Mouse (Mus musculus) forebrain, embryonic 10.5 days (tissue): ENCODE data around the gene Rgma. TPM values are rescaled to one million over a fixed set of nuclear protein-coding genes. Genes with fewer than 3 reads are reported as not detected.
A peak's percentile ranks its signal among the peaks of the same experiment; 100 is the strongest.

Experiments
- DNase-seq: peaks from one replicate; pipeline ENCODE4 v3.0.0-alpha.2; 2017; ENCODE audit warnings: low spot score; ENCODE audit errors: extremely low spot score
- H3K27ac ChIP-seq: fragments of 300-500 bp; sonication (generic); 2 replicates; pipeline ENCODE4 v1.5.1; 2016; ENCODE audit warnings: mild to moderate bottlenecking
- H3K27me3 ChIP-seq: fragments of 300-500 bp; sonication (generic); 2 replicates; pipeline ENCODE4 v1.6.1; 2016; ENCODE audit warnings: mild to moderate bottlenecking; ENCODE audit not compliant: poor library complexity, severe bottlenecking
- H3K36me3 ChIP-seq: fragments of 300-500 bp; sonication (generic); replicated peaks from 2 replicates; pipeline ENCODE4 v1.6.1; 2016; ENCODE audit warnings: mild to moderate bottlenecking, moderate library complexity
- H3K4me1 ChIP-seq: fragments of 300-500 bp; sonication (generic); 2 replicates; pipeline ENCODE4 v1.6.1; 2016
- H3K4me3 ChIP-seq: fragments of 300-500 bp; sonication (generic); 2 replicates; pipeline ENCODE4 v1.5.1; 2016; ENCODE audit warnings: mild to moderate bottlenecking, moderate library complexity
- H3K9me3 ChIP-seq: fragments of 300-500 bp; sonication (generic); 2 replicates; pipeline ENCODE4 v1.6.1; 2016; ENCODE audit warnings: mild to moderate bottlenecking, moderate library complexity
- WGBS: fragments of 180-500 bp; shearing (Covaris S2); methylation state at CpG from one replicate; pipeline ENCODE4 v1.1.7; 2016; 5-methylcytosine and 5-hydroxymethylcytosine counted together
- polyA plus RNA-seq: library from polyadenylated mRNA; unstranded; fragments of >200 nt; fragmentation: Nextera tagmentation; extraction: Ambion mirVana; gene quantifications from 2 replicates; pipeline ENCODE4 v1.2.1, GENCODE M21; 2016

Rgma gene
- polyA plus RNA-seq: 26.2 and 26.8 TPM in 2 replicates

DNA sequence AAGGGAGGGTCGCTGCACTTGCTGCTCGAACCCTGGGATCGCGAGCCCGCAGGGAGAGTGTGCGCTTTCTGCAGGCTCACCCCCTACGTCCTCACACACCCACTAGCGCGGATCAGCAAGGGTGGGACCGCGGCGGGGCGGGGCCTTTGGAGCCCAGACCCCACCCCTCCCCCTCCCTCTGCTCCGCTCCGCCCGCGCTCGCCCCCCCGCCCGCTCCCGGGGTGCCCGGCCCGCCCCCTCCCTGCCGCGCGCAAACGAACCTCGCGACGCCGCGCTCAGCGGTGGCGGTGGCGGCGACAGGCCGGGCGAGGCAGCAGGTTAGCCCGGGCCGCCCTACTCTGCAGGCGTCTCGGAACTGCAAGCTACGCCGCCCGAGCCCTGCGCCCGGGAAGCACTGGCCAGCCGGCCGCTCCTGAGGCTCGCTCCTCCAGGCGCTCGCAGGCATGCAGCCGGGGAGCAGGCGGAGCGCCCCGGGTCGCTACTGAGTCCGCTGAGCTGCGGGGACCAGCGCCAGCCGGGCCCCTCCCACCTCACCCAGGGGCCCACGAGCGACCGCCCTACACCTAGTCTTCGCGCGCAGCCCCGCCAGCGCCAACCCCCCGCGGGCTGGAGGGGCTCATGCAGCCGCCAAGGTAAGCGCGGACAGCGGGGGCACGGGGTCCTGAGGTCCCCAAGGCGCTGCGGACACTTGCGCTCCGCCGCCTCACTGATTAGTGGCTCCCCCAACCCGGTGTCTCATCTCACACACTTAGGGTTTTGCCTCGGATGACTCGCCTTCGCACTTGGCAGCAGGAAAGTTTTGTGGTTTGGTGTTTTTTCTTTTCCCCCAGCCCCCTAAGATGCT, at the start of gene Rgma:
Rgma (plus strand) TSS at position 253 of the 844 bp plus-strand sequence.
- Histone ChIP-seq H3K27ac (peak within 1 kb of the TSS; percentile 97), H3K4me1 (peaks cover 82% of the 10 kb centered on the region), H3K4me3 (peak within 1 kb of the TSS; percentile 92), H3K27me3 (peaks cover 65% of the 10 kb centered on the region), H3K36me3 (peaks cover 9% of the 10 kb centered on the region; the same call in 1 of the 2 replicates), H3K9me3 (no peaks in the 10 kb centered on the region)
- DNase-seq: peak; percentile 75
- WGBS: under 1% methylated on average over 79 of the region's 85 CpGs

DNA sequence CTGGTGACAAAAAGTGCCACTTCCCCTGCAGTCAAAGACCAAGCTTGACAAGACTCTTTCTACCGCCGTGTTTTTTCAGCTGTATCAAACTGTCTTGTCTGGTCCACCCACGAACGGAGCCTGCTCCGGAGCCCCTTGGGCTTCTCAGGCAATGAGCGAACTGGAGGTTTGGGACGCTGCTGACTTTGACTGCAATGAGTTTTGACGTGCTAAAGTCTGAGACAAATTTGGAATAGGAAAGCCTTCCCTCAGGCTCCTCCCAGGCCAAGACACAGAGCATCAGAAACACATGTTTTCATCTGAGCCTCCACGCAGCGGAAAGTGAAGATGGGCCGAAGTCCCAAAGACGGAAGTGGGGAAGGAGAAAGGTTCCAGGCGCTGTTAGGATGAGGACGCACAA, 49.1 kb upstream of the Rgma start:
- Histone ChIP-seq H3K4me1 (peaks cover 30% of the 10 kb centered on the region), H3K4me3 (no peak overlapping the region), H3K9me3 (peaks cover 16% of the 10 kb centered on the region), H3K27me3 (no peaks in the 10 kb centered on the region), H3K27ac (no peak overlapping the region), H3K36me3 (no peaks in the 10 kb centered on the region)
- DNase-seq: no peak
- 78% methylated on average over 14 of the region's 14 CpGs for WGBS

DNA sequence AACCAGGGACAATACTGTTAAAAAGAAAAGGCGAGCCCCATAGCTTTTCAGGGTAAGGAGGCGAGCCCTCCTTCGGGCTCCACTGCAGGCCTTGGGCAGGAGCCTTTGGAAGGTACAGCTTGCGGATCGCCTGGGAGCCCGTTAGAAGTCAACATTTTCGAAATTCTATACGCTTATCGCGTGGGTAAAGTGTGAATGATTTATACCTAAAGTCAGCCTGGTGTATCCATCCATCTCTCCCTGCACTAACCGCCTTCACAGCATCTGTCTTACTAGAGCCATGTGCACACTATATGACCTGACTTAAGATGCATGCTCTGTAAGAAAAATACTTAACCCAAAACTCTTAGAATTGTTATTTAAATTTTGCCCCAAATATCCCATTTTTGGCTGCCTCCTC, 48.6 kb upstream of the Rgma start:
- no peak for DNase-seq
- no peaks in the 10 kb centered on the region for H3K36me3 ChIP-seq
- H3K4me3 ChIP-seq: no peak overlapping the region
- peaks cover 16% of the 10 kb centered on the region for H3K9me3 ChIP-seq
- 91% methylated on average over 11 of the region's 11 CpGs for WGBS
- no peaks in the 10 kb centered on the region for H3K27me3 ChIP-seq
- H3K27ac ChIP-seq: no peak overlapping the region
- peaks cover 34% of the 10 kb centered on the region for H3K4me1 ChIP-seq

DNA sequence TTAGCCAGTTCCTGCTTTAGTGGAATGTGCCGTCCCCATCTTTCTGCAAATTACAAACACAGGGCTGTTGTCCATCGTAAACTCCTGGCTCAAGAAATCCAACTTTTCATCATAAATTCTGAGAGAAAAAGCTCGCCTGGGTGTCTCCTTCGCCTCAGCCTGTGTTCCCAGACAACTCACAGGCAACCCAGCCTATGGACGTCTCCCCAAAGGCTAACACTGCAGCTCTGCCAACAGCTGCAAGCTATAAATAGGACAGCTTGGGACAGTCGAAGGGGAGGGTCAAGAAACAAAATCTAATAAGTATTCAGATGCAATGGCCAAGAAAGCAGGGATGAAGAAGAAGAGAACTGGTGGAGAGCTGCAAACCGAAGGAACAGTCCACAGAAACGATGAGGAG, 48.1 kb upstream of the Rgma start:
- WGBS: 86% methylated on average over 8 of the region's 8 CpGs
- Histone ChIP-seq H3K27ac (no peak overlapping the region), H3K4me3 (no peak overlapping the region), H3K4me1 (peaks cover 39% of the 10 kb centered on the region), H3K36me3 (no peaks in the 10 kb centered on the region), H3K27me3 (no peaks in the 10 kb centered on the region), H3K9me3 (peaks cover 16% of the 10 kb centered on the region)
- no peak for DNase-seq

DNA sequence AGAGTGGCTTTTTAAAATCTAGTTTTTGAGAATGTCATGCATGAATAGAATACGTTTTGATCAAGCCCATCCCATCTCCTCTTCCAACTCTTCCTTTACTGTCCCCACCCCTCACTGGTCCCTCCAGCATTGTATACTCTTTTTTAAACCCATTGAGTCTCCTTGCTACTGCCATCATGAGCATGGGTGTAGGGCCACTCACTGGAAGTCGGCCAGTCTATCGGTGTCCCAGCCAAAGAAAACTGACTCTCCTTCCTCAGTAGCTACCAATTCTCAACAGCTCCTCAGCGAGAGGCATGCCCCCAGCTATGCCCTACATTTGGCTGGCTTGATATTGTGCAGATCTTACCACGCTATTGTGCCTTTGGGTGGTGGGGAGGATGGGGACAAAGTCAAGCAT, 47.7 kb upstream of the Rgma start:
- H3K36me3 ChIP-seq: no peaks in the 10 kb centered on the region
- DNase-seq: no peak
- no peaks in the 10 kb centered on the region for H3K27me3 ChIP-seq
- no peak overlapping the region for H3K4me3 ChIP-seq
- WGBS: 92% methylated on average over 5 of the region's 5 CpGs
- H3K27ac ChIP-seq: 0 out of 2 replicates have a peak overlapping the region, but pooled peaks have one; percentile 37
- H3K9me3 ChIP-seq: peaks cover 16% of the 10 kb centered on the region
- H3K4me1 ChIP-seq: peaks cover 39% of the 10 kb centered on the region

DNA sequence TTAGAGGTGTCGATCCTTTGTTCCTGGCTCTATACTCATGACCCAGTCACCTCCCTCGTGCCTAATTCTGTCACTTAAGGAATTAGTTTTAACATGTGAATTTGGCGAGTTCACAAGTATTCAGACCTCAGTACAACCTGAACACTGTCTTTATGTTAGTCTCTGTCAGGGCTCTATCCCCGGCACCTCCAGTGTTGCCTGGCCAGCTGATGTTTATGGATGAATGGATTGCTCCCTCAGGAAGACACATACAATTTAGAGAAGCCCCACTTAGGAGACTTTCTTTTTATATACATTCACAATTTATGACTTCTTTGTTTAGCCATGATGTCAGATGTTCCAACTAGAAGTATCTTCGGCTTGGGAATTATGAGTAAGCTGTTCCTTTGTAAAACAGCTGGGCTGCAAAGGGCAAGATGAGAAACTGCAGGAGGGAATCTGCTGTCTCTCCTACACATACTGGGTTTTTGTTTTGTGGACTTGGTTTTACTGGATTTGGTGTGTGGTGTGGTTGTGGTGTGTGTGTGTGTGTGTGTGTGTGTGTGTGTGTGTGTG, 46.6 kb upstream of the Rgma start:
- no peak for DNase-seq
- H3K9me3 ChIP-seq: peaks cover 16% of the 10 kb centered on the region
- no peak overlapping the region for H3K4me3 ChIP-seq
- peaks cover 37% of the 10 kb centered on the region for H3K4me1 ChIP-seq
- H3K27me3 ChIP-seq: no peaks in the 10 kb centered on the region
- WGBS: 59% methylated on average over 5 of the region's 5 CpGs
- no peak overlapping the region for H3K27ac ChIP-seq
- H3K36me3 ChIP-seq: no peaks in the 10 kb centered on the region

DNA sequence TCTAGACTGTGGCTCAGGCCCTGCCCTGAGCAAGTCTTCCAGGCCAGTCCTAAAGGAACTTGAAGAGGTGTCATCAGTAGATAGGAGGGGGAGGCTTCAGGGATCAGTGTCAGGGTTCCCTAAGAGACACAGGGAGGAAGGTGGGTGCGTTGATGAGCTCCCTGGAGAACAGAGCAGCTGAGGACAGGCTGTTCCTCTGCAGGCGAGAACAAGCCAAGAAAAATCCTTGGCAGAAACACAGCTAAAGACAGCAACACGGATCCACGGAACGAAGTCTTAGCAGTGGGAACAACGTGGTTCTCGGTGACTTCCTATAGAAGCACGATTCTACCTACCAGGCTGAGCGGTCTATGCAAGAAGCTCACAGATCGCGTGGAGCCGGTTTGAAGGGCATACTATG, 44.6 kb upstream of the Rgma start:
- 94% methylated on average over 12 of the region's 12 CpGs for WGBS
- no peak overlapping the region for H3K27ac ChIP-seq
- H3K36me3 ChIP-seq: no peaks in the 10 kb centered on the region
- no peak overlapping the region for H3K4me3 ChIP-seq
- H3K27me3 ChIP-seq: no peaks in the 10 kb centered on the region
- peaks cover 52% of the 10 kb centered on the region for H3K4me1 ChIP-seq
- H3K9me3 ChIP-seq: 0 out of 2 replicates have a peak, but pooled peaks cover 3% of the 10 kb centered on the region
- DNase-seq: no peak

DNA sequence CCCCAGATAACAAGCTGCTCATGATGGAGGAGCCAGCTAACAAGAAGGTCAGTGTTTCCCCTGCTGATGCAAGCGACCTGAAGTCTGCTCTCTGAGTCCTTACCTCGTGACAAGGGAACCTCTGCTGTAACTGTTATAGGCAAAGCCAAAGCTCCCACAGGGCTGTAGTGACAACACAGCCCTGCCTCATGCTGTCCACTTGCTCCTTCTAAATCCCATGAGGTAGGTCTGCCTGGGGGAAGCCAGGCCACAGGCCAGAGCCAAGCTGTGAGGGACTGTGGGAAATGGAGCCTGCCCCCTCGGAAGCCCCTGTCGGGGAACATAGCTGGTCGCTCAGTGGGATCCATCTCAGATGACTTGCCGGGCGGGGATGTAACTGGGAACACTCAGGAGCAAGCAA, 43.7 kb upstream of the Rgma start:
- Histone ChIP-seq H3K9me3 (no peaks in the 10 kb centered on the region), H3K27me3 (no peaks in the 10 kb centered on the region), H3K4me3 (no peak overlapping the region), H3K27ac (0 out of 2 replicates have a peak overlapping the region, but pooled peaks have one; percentile 45), H3K4me1 (peaks cover 55% of the 10 kb centered on the region), H3K36me3 (no peaks in the 10 kb centered on the region)
- DNase-seq: no peak
- 59% methylated on average over 7 of the region's 7 CpGs for WGBS

DNA sequence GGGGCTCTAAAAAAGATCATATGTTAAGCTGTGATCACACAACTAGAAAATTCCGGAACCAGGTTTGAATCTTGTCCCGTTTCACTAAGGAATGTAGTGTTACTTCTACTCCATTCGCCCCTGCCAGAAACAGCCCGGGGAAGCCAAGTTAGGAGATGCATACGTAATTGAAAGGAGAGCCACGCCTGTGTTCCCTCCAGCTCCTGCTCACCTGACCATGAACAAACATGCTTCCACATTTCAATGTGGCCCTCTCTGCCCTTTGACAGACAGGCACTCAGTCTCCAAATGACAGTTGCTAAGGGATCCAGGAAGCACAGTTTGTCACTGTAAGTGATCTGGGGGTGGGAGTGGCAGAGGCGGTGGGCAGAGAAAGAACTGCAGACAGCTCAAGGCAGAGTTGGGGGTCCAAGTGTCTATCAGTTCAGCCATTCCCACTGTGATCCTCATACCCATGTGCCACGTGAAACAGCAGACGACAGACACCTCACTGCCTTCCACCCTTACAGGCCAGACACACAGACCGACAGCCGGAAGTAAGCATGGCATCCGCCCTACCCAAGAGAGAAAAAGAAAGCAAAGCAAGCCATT, 41.8 kb upstream of the Rgma start:
- no peak for DNase-seq
- 78% methylated on average over 12 of the region's 12 CpGs for WGBS
- Histone ChIP-seq H3K27ac (0 out of 2 replicates have a peak overlapping the region, but pooled peaks have one; percentile 35), H3K27me3 (no peaks in the 10 kb centered on the region), H3K4me1 (peaks cover 46% of the 10 kb centered on the region), H3K4me3 (no peak overlapping the region), H3K36me3 (no peaks in the 10 kb centered on the region), H3K9me3 (no peaks in the 10 kb centered on the region)

DNA sequence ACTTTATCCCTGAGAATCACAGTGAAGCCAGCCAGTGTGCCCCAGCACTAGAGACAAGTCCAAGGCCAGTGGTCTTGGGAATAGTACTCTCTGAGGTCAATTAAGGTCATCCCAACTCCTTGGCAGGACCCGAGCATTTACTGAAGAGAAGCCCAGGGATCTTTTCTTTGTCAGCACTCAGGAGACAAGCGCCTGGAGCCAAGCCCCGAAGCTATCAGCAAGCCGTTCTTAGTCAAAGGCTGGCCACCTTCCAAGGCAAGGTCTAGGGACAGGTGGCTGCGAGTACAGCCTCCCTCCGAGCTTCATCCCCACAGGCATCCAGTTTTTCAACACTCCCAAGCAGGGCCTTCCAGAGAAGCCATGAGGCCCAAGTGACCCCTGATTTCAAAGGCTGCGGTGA, 40.4 kb upstream of the Rgma start:
- Histone ChIP-seq H3K4me1 (peaks cover 35% of the 10 kb centered on the region), H3K27ac (no peak overlapping the region), H3K9me3 (no peaks in the 10 kb centered on the region), H3K36me3 (no peaks in the 10 kb centered on the region), H3K4me3 (no peak overlapping the region), H3K27me3 (no peaks in the 10 kb centered on the region)
- 81% methylated on average over 7 of the region's 7 CpGs for WGBS
- DNase-seq: no peak

DNA sequence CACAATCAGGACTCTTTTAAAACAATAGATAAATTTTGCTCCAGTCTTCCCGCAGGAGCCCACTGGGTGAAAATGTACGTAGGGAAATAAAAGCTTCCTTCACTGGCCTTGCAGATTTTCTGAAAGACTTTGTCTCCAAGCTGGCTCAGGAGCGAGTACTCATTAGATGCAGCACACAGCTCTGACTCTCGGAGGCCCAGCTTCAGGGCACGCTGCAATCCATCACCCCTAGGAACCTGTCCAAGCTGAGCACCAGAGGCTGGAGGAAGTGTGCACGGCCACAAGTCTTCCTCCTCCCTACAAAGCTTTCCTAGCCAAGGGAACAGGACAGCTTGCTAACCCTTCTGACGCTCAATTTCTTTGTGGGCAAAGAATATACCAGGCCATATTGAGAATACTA, 38.9 kb upstream of the Rgma start:
- Histone ChIP-seq H3K36me3 (no peaks in the 10 kb centered on the region), H3K27me3 (no peaks in the 10 kb centered on the region), H3K27ac (0 out of 2 replicates have a peak overlapping the region, but pooled peaks have one; percentile 1), H3K9me3 (no peaks in the 10 kb centered on the region), H3K4me1 (peaks cover 32% of the 10 kb centered on the region), H3K4me3 (no peak overlapping the region)
- 87% methylated on average over 7 of the region's 7 CpGs for WGBS
- DNase-seq: no peak

DNA sequence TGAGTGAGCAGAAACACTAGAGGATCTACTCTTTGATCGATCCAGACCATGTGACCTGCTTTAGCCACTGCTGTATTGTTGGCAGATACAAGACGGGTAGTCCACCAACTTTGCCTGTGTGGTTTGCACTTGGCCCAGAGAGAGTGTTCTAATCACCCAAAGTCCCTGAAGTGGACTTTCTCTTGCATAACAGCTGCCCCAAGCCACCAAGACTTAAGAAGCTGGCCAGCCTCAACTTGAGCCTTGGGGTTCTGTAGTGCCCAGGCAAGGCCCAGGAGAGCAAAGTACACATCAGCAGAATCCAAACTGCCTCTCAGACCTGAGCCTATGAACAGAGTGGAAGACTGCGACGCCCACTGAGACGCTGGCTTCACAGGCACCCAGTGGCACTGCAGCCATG, 37.0 kb upstream of the Rgma start:
- Histone ChIP-seq H3K4me3 (no peak overlapping the region), H3K27me3 (no peaks in the 10 kb centered on the region), H3K36me3 (no peaks in the 10 kb centered on the region), H3K4me1 (peaks cover 22% of the 10 kb centered on the region), H3K9me3 (no peaks in the 10 kb centered on the region), H3K27ac (no peak overlapping the region)
- 94% methylated on average over 5 of the region's 5 CpGs for WGBS
- no peak for DNase-seq

DNA sequence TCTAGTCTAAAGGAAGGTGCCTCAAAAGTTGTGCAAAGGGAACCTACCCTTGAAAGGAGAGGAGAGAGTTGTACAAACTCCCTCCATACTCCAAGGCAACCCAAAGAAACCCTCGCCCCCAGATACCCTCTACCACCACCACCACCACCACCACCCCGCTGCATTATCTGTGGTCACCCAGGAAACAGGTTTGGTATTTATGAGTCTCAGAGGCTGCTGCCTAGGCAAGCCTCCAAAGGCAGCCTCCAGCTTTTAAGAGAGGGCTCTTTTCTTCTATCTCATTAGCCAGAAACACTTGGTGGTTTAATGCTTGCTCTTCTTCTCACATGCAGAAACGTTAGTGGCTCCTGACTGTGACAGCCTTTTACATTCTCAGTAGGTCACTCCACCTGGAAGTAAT, 31.5 kb upstream of the Rgma start:
- WGBS: 23% methylated on average over 3 of the region's 3 CpGs
- no peak for DNase-seq
- Histone ChIP-seq H3K9me3 (no peaks in the 10 kb centered on the region), H3K27ac (no peak overlapping the region), H3K27me3 (no peaks in the 10 kb centered on the region), H3K4me1 (peaks cover 15% of the 10 kb centered on the region), H3K36me3 (no peaks in the 10 kb centered on the region), H3K4me3 (no peak overlapping the region)
